Mouse (Mus musculus) MEL (cell line): ENCODE results near the gene Tymp.
A peak's percentile ranks its signal among the peaks of the same experiment; 100 is the strongest.

Source experiments
- CHD1 ChIP-seq: IDR thresholded peaks from 2 replicates; pipeline ENCODE4 v1.6.1; 2012; ENCODE audit warnings: low read depth, mild to moderate bottlenecking, inconsistent platforms, low read length, improper control_type of control experiment
- CHD2 ChIP-seq: IDR thresholded peaks from 2 replicates; pipeline ENCODE4 v1.6.1; 2011; ENCODE audit warnings: low read length, improper control_type of control experiment
- CTCF ChIP-seq, 3 experiments: IDR thresholded peaks in 2 of 3; conservative IDR thresholded peaks in 1 of 3; 2 replicates each; pipeline ENCODE4 v1.5.1; 2011 to 2012; ENCODE audit warnings: low read length in 3 of 3, low read depth in 2 of 3, mild to moderate bottlenecking in 2 of 3, improper control_type of control experiment in 1 of 3, inconsistent platforms in 1 of 3, mixed read lengths in 1 of 3, moderate library complexity in 1 of 3; ENCODE audit not compliant: control insufficient read depth in 1 of 3, insufficient read depth in 1 of 3, poor library complexity in 1 of 3, severe bottlenecking in 1 of 3
- EP300 ChIP-seq, 2 experiments: IDR thresholded peaks; 2 replicates each; pipeline ENCODE4 v1.6.1; 2011; ENCODE audit warnings: improper control_type of control experiment in 2 of 2, low read length in 2 of 2, low read depth in 1 of 2, mild to moderate bottlenecking in 1 of 2
- GABPA ChIP-seq: IDR thresholded peaks from 2 replicates; pipeline ENCODE4 v1.6.1; 2012; ENCODE audit warnings: low read depth, mild to moderate bottlenecking, inconsistent platforms, low read length, improper control_type of control experiment, moderate library complexity
- MAX ChIP-seq: IDR thresholded peaks from 2 replicates; pipeline ENCODE4 v1.6.1; 2011; ENCODE audit warnings: low read length, improper control_type of control experiment
- MYB ChIP-seq: IDR thresholded peaks from 2 replicates; pipeline ENCODE4 v1.6.1; 2011; ENCODE audit warnings: mild to moderate bottlenecking, low read depth, low read length, improper control_type of control experiment
- POLR2A ChIP-seq, 2 experiments: IDR thresholded peaks; 2 replicates each; pipeline ENCODE4 v1.6.1; 2011 to 2012; ENCODE audit warnings: low read length in 2 of 2, mild to moderate bottlenecking in 2 of 2, control low read depth in 1 of 2, improper control_type of control experiment in 1 of 2, low read depth in 1 of 2, moderate library complexity in 1 of 2; ENCODE audit not compliant: control insufficient read depth in 1 of 2, insufficient read depth in 1 of 2, poor library complexity in 1 of 2
- POLR2AphosphoS2 ChIP-seq: IDR thresholded peaks from 2 replicates; pipeline ENCODE4 v1.6.1; 2011; ENCODE audit warnings: low read length, improper control_type of control experiment

DNA sequence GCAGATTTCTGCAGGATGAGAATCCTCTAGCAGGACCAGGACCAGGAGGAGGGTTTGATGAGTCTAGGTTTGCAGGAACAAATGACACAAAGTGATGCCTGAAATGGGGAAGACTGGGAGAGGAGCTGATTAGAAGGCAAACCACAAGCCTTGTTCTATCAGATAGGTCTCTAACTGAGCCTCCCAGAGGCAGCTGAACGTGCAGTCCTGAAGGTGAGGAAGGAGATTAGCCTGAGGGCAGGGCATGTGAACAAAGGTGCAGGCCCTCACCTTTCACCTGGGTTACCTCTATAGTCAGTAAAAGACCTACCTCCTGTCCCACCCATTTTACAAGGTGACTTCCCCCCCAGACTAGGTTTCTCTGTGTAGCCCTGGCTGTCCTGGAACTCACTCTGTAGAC, 22.9 kb upstream of the Tymp start:
- TF ChIP-seq POLR2AphosphoS2 = no peak
- no peak for TF ChIP-seq MAX
- TF ChIP-seq CTCF (IDR thresholded peaks at IDR 0.05 in 2 of 3, conservative IDR thresholded peaks at IDR 0.05 in 1 of 3; ENCODE audit: control insufficient read depth in 1 of 3, insufficient read depth in 1 of 3, low read depth in 2 of 3, low read length in 3 of 3, poor library complexity in 1 of 3, severe bottlenecking in 1 of 3) = no peak
- TF ChIP-seq CHD1 = no peak
- TF ChIP-seq CHD2 = no peak
- no peak for TF ChIP-seq POLR2A (IDR thresholded peaks at IDR 0.05; ENCODE audit: control insufficient read depth in 1 of 2, insufficient read depth in 1 of 2, low read depth in 1 of 2, low read length in 2 of 2, poor library complexity in 1 of 2)
- TF ChIP-seq GABPA = no peak
- no peak for TF ChIP-seq MYB
- TF ChIP-seq EP300 (IDR thresholded peaks at IDR 0.05; ENCODE audit: low read depth in 1 of 2, low read length in 2 of 2) = peak; percentile 76 to 81
